Mouse (Mus musculus): ENCODE results near the gene Mastl.

Mastl gene

DNA sequence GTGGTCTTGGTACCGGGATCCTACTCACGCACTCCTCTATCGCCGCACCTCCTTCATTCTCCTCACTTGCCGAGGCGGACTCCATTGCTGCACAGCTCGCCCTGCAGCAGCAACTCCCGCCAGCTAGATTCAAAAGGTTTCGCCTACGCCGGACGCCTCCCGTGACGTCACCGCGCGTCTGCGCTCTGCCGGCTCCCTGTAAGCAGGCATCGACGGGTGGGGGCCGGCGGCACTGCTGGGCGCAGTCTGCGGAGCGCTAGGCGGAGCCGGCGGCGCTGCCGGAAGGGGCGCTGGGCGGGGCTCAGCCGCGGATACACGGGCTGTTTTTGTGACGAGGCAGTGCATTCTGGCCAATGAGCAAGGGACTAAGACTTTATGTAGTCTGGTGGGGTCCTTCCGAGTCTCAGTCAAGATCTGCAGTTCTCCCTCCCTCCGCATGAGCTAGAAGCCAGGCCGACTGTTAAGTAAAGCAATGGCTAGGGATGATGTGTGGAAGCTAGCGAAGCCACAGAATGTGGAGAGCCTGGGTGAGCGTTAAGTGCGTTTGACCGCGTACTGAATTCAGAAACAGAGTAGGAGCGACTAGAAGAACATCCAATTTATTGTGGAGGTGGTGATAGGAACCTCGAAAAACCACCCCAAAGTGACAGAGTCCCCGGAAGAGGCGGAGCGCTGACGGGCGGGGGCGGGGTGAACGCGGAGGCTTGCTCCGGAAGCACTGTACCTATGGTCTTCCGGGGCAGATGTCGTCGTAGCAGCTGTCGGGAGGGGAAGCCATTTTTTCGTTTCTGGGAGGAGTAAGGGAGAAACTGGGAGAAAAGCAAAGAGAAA is at the start of gene Mastl, which contains the start of gene Yme1l1:
Mastl (minus strand) TSS at position 248 of the 831 bp plus-strand sequence.
Yme1l1 (plus strand) TSS at position 593 of the 831 bp plus-strand sequence.
- peak; percentile 97 for DNase-seq (ENCODE audit: low spot score in 2 of 2)

- no peak for DNase-seq (ENCODE audit: low spot score in 2 of 2)
These were observed 47.3 kb upstream of the Mastl start for GRCm38 (mm10) chr2:23202900-23203670.

GRCm38 (mm10) chr2:23201034-23201433 is 45.2 kb upstream of the Mastl start:
- no peak for DNase-seq (ENCODE audit: low spot score in 2 of 2)

- DNase-seq (ENCODE audit: low spot score in 2 of 2): no peak
These were observed 38.5 kb upstream of the Mastl start for GRCm38 (mm10) chr2:23194366-23194765.

- DNase-seq (ENCODE audit: low spot score in 2 of 2): no peak
These were observed 16.5 kb upstream of the Mastl start for GRCm38 (mm10) chr2:23172305-23172704.

DNA sequence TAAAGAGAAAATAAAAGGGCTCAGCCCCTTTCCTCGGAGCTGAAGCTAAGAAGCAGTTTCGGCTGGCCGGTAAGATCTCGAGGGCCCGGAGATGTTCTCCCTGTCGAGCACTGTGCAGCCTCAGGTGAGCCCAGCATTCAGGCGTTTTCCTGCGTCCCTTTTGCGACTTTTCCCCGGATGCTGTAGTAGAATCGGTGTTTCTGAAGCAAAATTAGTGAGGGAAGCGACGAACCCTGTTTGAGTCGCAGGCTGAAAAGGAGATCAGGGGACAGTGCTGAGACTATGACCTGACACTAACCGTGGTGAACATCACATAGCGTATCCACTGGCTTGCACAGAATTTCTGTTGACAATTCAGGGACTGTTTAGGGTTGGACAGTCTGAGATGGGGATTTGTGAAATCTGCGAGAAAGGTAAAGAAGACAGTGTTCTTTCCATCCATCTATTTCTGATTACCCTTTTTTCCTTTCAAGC is 821 bp upstream of the Mastl start:
- no peak for DNase-seq (ENCODE audit: low spot score in 2 of 2)

DNA sequence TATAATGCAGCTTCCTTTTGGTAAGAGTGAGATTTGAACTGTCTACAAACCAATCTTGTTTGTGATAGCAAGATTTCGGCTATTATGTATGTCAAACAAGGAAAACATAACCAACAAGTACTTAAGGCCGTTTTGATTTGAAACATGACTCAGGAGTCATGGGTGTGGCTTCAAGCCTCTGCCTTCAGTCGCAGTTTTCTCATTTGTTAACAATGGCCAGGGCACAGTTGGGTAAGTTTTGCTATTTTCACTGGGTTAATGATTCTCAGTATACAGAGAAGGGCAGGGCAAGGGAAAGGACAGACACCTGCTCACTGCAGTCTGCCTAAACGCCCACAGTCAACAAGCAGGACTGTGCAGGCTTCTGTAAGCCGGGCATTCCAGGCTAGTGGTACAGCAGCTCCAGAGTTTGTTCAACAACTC is 614 bp downstream of the Mastl start:
- no peak for DNase-seq (ENCODE audit: low spot score in 2 of 2)

DNA sequence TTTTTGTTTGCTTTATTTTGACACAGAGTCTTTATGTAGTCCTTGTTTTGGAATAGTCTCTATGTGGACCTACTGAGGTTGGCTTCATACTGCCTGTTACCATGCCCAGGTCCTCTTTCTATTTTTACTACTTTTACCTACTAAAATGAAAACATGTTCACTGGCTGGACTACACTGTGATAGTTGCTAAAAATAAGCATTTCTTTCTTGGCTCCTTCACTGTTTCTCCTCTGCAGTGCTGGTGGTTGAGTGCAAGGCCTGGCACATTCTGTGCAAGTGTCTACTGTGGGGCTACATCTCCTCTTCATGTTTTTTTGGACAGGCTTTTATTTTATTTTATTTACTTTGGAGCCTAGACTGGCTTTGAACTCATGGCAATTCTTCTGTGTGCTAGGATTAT is 36.3 kb downstream of the Mastl start:
- DNase-seq (ENCODE audit: low spot score in 2 of 2): no peak

DNA sequence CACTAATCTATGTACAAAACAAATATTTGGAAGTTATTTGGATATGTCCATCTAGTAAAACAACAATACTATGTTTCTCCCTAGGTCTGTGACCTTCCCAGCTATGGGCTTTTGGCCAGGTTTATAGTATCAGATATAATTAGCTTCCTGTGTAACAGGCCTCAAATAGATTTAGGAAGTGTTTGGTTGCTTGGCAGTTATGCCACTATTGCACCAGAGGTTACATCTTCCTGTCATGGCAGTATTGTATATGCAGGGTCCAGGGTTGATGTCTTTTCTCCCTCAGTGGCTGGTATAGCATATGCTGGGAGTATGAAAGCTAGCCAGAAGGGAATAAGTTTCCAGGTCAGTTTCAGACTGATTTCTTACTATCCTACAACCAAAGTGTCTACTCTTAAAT is 53.6 kb downstream of the Mastl start:
- DNase-seq (ENCODE audit: low spot score in 2 of 2): no peak

DNA sequence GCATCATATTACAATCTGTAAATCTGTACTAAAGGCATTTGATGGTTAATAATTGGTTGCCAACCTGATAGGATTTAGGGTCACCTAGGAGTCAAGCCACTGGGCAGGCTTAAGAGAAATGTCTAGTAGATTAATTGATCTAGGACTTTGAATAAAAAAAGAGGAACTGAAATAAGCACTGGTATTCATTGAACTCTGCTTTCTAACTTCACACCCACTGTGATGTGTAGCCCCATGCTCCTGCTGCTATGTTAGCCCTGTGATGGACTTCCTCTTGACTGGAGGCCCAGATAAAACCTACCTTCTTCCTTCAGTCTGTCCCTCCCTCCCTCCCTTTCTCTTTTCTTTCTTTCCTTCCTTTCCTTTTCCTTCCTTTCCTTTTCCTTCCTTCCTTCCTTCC is 58.8 kb downstream of the Mastl start:
- no peak for DNase-seq (ENCODE audit: low spot score in 2 of 2)

- peak in 1 of 2 experiments; percentile 58 for DNase-seq (ENCODE audit: low spot score in 2 of 2)
These were observed 63.6 kb downstream of the Mastl start for GRCm38 (mm10) chr2:23092216-23092615.

DNA sequence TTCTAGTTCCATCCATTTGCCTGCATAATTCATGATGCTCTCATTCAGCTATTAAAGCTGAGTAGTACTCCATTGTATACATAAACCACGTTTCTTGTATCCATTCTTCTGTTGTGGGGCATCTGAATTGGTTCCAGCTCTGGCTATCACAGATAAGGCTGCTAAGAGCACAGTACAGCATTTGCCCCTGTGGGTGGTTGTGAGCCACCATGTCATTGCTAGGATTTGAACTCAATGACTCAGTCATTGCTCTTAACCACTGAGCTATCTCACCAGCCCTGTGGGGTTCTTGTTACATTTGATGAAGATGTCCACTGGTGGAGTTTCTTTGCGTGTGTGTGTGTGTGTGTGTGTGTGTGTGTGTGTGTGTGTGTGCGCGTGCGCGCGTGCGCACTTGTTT is 71.3 kb downstream of the Mastl start:
- no peak for DNase-seq (ENCODE audit: low spot score in 2 of 2)

- no peak for DNase-seq (ENCODE audit: low spot score in 2 of 2)
These were observed 77.2 kb downstream of the Mastl start for GRCm38 (mm10) chr2:23078588-23078987.

GRCm38 (mm10) chr2:23077693-23078092 is 78.1 kb downstream of the Mastl start:
- DNase-seq (ENCODE audit: low spot score in 2 of 2): no peak

- DNase-seq (ENCODE audit: low spot score in 2 of 2): no peak
These were observed 79.0 kb downstream of the Mastl start for GRCm38 (mm10) chr2:23076783-23077182.

GRCm38 (mm10) chr2:23075846-23076245 is 80.0 kb downstream of the Mastl start:
- no peak for DNase-seq (ENCODE audit: low spot score in 2 of 2)

DNA sequence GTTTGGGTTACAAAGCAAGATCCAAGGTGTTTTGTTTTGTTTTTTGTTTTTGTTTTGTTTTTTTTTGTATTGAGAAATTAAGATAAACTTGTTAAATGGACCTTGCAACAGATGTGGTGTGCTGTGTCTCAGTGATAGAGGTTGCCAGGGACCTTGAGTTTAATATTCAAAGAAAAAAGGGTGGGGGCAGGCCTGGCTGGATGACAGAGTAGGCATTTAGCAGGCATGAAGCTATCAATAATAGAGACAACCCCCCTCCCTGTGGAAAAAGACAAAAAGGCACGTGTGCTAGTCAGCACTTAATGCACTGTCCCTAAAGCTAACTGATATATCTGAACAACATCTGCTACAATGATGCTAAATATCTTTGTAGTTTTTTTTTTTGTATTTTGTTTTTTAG is 84.4 kb downstream of the Mastl start:
- no peak for DNase-seq (ENCODE audit: low spot score in 2 of 2)

DNA sequence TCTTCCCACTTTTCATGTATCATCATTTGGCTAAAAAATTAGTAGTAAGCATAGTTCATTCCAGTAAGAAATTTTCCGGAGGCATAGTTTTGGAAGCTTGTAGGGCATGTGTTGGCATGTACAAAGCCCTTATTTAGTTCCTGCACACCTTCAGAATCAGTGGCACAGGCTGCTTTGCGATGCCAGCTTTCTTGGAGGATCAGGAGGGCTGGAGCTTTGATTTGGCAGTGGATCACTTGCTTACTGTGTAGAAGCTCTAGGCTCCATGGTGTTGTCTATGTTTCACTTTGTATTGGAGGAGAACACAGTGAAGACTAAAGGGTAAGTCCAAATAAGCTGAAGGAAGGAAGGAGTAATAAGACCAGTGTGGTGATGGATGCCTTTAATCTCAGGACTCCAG is 85.3 kb downstream of the Mastl start:
- no peak for DNase-seq (ENCODE audit: low spot score in 2 of 2)

DNA sequence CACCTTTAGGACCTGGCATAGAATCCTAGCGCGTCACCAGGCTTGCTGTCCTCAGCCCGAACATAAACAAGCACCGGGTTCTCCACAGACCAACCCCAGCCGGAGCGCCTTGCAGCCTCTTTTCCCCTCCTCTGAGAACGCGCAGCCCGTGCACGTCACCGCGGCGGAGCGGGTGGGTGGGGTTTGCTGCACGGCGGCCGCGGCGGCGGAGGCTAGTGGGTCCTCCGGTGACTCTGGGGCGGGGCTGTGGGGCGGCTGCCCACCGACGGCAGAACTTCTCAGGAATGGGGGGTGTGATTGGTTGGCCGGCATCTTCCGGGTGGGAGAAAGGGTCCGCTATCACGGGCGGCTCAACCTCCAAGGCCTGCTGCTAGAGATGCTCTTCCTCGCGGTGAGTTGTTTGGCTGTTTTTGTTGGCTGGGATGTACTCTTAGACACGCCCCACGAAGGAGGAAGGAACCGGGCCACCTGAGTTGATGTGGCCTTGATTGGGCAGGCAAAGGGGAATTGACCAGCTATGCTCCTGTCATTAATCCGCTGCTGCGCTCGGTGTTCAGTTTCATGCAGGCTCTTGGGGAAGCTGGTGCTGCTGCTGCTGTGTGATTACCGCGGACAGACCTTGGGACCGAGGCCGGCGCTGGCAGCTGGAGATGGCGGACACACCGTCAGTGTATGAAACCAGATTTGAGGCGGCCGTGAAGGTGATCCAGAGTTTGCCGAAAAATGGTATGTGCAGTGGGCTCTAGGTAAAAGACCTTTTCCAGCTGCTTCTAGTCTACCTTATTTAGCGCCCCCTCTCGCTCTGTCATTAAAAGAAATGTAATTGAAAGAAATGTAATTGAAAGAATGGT is 86.7 kb downstream of the Mastl start:
- peak; percentile 93 to 95 for DNase-seq (ENCODE audit: low spot score in 2 of 2)

DNA sequence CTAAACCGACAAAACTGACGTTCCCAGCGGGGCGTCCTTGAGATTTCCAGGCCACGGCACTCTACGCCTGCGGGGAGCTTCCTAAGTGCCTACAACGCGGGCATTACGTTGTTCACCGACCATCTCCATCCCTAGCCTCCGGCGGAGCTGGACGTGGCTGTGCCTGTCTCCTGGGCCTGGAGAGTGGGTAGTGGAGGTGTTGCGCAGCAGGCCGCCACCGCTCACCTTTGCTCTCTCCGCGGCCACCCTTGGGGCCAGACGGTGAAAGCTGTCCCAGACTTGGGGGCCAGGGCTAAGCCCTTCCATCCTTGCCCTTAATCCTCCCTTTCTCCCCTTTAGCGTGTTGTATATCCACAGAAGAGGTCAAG is 87.5 kb downstream of the Mastl start:
- DNase-seq (ENCODE audit: low spot score in 2 of 2): no peak

GRCm38 (mm10) chr2:23067552-23068369 is 88.1 kb downstream of the Mastl start, which contains the start of gene Acbd5:
Gene Acbd5, plus strand, starts transcription at chr2:23068167.
- peak; percentile 94 to 95 for DNase-seq (ENCODE audit: low spot score in 2 of 2)

Measured in thymus, postnatal 10 days (tissue).